Mouse (Mus musculus): Measurements from ENCODE around the gene Mknk2.

GRCm38 (mm10) chr10:80698605-80699004 is 20.7 kb upstream of the Mknk2 start:
- TF ChIP-seq POLR2A (IDR thresholded peaks at IDR 0.05; ENCODE audit: extremely low read depth, insufficient read depth, low read length) = no peak
- no peak for TF ChIP-seq CTCF (IDR thresholded peaks at IDR 0.05; ENCODE audit: extremely low read depth, insufficient read depth, low read length)
